Mouse (Mus musculus) cerebellum, adult 2 months (tissue): Measurements from ENCODE around the gene Rilp. TPM values are rescaled to one million over a fixed set of nuclear protein-coding genes. Genes with fewer than 3 reads are reported as not detected.
"Not testable (repeated sequence)": the region's sequence is repeated elsewhere in the genome, so short reads cannot be mapped to it uniquely, and the experiment has no call there.

ENCODE experiments used
- DNase-seq, 2 experiments: peaks; one replicate each; pipeline ENCODE4 v3.0.0; 2021
- H3K27ac ChIP-seq: fragments of 200-500 bp; 2 replicates; pipeline ENCODE4 v1.5.1; 2012; ENCODE audit warnings: low read length, control low read depth, inconsistent platforms; ENCODE audit not compliant: insufficient read depth
- H3K27me3 ChIP-seq: fragments of 200-500 bp; 2 replicates; pipeline ENCODE4 v1.6.1; 2012; ENCODE audit warnings: inconsistent platforms, mild to moderate bottlenecking, low read length, moderate library complexity; ENCODE audit not compliant: control insufficient read depth, insufficient read depth
- H3K4me1 ChIP-seq: fragments of 200-500 bp; 2 replicates; pipeline ENCODE4 v1.6.1; 2011; ENCODE audit warnings: low read length; ENCODE audit not compliant: control insufficient read depth, insufficient read depth
- H3K4me3 ChIP-seq: fragments of 200-500 bp; replicated peaks from 2 replicates; pipeline ENCODE3; 2011; ENCODE audit warnings: mild to moderate bottlenecking, low read depth, low read length, control low read depth; ENCODE audit not compliant: insufficient read depth
- CTCF ChIP-seq: fragments of 200-500 bp; IDR thresholded peaks from 2 replicates; pipeline ENCODE4 v1.5.1; 2011; ENCODE audit warnings: low read depth, mild to moderate bottlenecking, control low read depth, low read length, moderate library complexity, borderline replicate concordance; ENCODE audit not compliant: insufficient read depth
- POLR2A ChIP-seq: fragments of 200-500 bp; IDR thresholded peaks from 2 replicates; pipeline ENCODE4 v1.6.1; 2011; ENCODE audit warnings: low read length, control low read depth, borderline replicate concordance; ENCODE audit not compliant: insufficient read depth
- WGBS: fragments of 180-500 bp; shearing (Covaris S2); methylation state at CpG from one replicate; pipeline ENCODE4 v1.1.7; 2018; 5-methylcytosine and 5-hydroxymethylcytosine counted together
- polyA plus RNA-seq: library from polyadenylated mRNA; depleted of rRNA; stranded (reverse); fragments of >200 nt; gene quantifications from 2 replicates; pipeline ENCODE4 v1.2.3, GENCODE M21; 2012

Rilp gene
- polyA plus RNA-seq, 1 experiment, result 5.4 TPM

DNA sequence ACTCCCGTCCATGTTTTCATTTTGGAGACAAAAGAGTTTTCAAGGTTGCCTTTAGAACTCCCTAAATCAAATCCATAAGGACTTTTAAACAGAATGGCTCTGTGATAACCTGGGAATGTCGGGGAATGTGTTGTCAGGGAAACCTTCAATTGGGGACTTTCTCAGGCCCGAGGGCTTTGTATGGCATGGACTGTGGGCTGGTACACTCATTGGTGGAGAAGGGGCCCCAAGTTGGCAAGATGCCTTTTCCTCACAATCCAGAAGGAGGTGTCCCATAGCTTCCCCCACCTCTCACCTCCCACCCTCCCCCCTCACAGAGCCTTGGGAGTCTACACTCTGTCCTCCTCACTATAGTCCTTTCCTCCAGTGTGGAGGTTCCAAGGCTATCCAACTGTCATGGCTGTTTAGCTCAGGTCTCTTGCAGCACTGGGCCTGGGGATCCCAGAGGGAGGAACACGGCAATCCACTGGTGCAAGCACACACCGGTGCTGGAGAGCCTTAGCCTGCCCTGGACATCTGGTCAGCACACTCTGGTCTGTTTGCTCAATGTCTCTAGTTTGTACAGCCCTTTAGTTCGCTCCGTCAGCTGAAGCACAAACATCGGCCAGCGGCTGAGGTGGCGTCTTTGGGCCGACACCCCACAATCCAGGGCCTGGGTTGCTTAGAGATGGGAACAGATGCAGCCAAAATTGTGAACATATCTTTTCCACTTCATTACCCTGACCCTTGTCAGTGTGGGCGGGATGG lies 40.5 kb downstream of the Rilp start:
- H3K4me3 ChIP-seq, result no peak overlapping the region
- DNase-seq, result no peak

DNA sequence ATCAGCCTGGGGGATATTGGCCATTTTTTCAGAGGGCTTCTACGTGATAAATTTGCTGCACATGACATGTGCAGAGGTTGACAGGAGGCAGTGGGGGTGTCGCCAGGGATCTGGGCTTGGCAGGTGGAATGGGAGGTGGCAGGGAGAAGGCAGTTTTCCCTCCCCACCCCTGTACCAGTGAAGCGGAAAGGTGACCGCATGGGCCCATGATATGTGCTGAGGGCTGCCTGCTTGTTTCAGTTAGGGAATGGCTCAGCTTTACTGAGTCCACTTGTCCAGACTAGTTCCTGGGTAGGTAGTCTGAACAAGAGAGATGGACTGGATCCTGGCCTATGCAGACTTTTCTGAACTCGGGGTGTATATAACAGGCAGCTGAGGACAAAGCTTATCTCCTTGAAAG lies 41.4 kb downstream of the Rilp start:
- DNase-seq, result no peak
- Histone ChIP-seq H3K27ac (peak overlapping the region; percentile 70), H3K27me3 (no peaks in the 10 kb centered on the region), H3K4me3 (no peak overlapping the region), H3K4me1 (peaks cover 40% of the 10 kb centered on the region)
- WGBS, result 58% methylated on average over 5 of the region's 5 CpGs
- TF ChIP-seq POLR2A, result no peak
- TF ChIP-seq CTCF, result no peak

More for the DNA sequence above, 40.5 kb downstream of the Rilp start:
- Histone ChIP-seq H3K27me3 (no peaks in the 10 kb centered on the region), H3K27ac (peak overlapping the region; percentile 20; the same call in 1 of the 2 replicates), H3K4me1 (peaks cover 46% of the 10 kb centered on the region)
- WGBS, result 63% methylated on average over 12 of the region's 12 CpGs
- TF ChIP-seq POLR2A, result no peak
- no peak for TF ChIP-seq CTCF

DNA sequence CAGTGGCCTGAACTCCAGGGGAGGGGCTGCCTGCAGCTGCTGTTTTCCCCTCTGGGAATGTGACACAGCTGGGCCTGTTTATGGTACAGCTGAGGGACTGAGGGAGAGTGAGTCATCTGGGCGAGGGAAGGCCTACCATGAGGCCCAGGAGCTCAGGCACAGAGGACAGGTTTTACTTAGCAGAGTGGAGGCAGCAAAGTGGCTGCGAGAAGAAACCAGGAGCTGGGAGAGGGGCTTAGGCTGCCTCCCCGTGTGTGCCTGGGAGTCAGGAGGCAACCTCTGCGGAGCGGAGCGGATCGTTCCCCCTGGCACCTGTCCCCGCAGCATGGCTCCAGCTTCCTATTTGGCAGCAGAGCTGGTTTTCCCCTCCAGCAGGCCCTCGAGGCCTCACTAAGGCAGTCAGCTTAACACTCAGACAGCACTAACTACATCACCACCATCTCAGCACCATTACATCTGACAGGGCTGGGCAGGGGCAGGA lies 42.1 kb downstream of the Rilp start:
- Histone ChIP-seq H3K4me3 (no peak overlapping the region), H3K4me1 (peaks cover 40% of the 10 kb centered on the region), H3K27ac (peak overlapping the region; percentile 70), H3K27me3 (no peaks in the 10 kb centered on the region)
- DNase-seq, result peak; percentile 87
- 6% methylated on average over 9 of the region's 9 CpGs for WGBS
- TF ChIP-seq POLR2A, result no peak
- no peak for TF ChIP-seq CTCF

DNA sequence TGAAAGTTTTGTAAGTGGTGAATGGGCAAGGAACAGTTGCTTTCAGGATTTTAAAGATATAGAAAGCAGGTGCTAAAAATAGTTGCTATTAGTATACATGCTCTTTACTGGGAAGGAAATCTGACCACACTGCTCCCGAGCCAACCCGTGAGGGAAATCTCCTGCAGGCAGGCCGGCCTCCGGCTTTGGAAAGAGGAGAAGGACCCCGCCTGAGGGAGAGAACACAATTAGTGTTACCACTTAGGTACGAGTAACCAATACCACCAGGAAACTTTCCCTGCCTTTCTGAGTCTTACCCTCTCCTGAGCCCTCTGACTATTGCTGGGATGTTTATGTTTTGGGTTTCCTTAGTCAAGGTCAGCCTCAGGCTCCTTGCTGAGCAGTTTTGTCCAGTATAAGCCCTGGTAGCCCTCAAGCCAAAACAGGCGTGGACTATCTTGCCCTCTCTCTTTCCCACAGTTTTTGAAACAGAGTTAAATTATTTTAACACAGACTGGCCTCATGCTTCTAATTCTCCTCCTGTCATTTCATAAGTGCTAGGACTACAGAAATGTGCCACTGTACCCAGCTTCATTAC lies 43.1 kb downstream of the Rilp start:
- Histone ChIP-seq H3K27ac (peak overlapping the region; percentile 59; the same call in 1 of the 2 replicates), H3K4me3 (no peak overlapping the region), H3K27me3 (no peaks in the 10 kb centered on the region), H3K4me1 (peaks cover 40% of the 10 kb centered on the region)
- WGBS, result 40% methylated on average over 7 of the region's 7 CpGs
- no peak for DNase-seq
- no peak for TF ChIP-seq POLR2A
- TF ChIP-seq CTCF, result no peak

DNA sequence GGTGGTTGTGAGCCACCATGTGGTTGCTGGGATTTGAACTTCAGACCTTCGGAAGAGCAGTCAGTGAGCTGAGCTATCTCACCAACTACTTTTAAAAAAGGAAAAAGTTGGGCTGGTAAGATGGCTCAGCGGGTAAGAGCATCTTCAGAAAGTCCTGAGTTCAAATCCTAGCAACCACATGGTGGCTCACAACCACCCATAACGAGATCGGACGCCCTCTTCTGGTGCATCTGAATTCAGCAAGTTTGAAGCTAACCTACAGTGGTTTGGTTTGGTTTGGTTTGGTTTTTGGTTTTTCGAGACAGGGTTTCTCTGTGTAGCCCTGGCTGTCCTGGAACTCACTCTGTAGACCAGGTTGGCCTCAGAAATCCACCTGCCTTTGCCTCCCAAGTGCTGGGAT lies 46.1 kb downstream of the Rilp start:
- not testable (repeated sequence) for H3K27me3 ChIP-seq, H3K27ac ChIP-seq, H3K4me3 ChIP-seq, DNase-seq
- peaks cover 24% of the 10 kb centered on the region for H3K4me1 ChIP-seq
- WGBS, result 90% methylated on average over 6 of the region's 6 CpGs

DNA sequence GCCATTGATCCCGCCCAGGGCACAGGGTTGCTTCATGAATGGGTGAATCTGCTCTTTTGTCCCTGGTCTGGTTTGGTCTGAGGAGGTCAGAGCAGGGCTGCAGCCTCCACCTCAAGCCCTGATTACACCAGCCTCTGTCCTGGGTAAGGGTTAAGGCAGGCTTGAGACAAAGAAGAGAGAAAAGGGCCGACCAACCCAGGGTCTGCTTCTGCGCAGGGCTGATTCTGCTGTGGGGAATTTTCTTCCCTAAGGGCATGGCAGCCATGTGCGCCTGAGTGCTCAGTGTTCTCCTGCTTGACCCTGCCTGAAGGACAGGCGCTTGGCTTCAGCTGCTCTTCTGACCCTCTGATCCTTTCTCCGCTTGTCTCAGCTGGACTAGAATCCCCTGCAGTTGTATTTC lies 47.2 kb downstream of the Rilp start:
- 89% methylated on average over 6 of the region's 6 CpGs for WGBS
- TF ChIP-seq CTCF, result no peak
- no peak for DNase-seq
- Histone ChIP-seq H3K4me1 (peaks cover 20% of the 10 kb centered on the region), H3K27me3 (no peaks in the 10 kb centered on the region), H3K27ac (no peak overlapping the region), H3K4me3 (no peak overlapping the region)

DNA sequence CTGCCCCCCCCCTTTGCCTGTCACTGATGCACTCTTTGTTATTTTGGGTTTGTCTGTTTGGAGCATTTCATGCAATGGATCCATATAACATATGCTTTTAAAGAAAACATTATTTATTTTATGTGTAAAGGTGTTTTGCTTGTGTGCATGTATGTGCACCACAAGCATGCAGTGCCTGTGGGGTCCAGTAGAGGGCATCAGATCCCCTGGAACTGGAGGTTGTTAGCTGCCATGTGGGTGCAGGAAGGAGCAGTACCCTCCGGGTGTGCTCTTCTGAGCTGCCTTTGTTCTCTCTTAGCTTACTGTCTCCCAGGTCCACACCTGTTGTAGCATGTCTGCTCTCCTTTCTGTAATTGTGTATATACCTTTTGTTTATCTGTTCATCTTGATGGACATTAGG lies 48.2 kb downstream of the Rilp start:
- TF ChIP-seq CTCF, result peak; percentile 46; the same call in 1 of the 2 replicates
- TF ChIP-seq POLR2A, result no peak
- Histone ChIP-seq H3K27me3 (no peaks in the 10 kb centered on the region), H3K4me1 (peaks cover 20% of the 10 kb centered on the region), H3K27ac (no peak overlapping the region), H3K4me3 (no peak overlapping the region)
- WGBS, result 93% methylated on average over 1 of the region's 1 CpGs
- peak in 1 of 2 experiments; percentile 23 for DNase-seq

DNA sequence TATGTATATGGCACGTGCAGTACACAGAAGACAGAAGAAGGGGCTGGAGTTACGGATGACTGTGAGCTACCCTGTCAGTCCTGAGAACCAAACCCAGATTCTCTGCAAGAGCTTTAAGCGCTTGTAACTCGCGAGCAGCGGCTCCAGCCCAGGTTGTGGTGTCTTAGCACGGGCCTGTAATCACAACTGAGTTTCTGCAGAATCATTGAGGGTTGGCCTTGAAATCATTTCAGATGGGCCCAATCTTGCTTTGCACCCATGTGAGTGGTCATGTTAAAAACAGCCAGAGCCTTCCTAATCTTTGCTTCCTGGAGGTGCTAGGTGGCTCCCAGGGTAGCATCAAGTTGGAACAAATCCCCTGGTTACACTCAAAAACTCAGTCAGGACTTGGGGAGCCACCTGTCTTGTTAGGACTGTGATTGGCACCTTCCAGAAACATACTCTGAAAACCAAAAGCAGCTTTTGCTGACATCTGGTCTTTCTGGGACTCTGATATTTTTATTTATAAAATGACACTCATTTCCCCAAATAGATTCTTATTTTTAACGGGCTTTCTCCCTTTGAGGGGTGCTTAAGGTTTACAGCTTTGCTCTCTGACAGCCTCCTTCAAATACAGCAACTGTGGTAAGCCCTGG lies 50.1 kb downstream of the Rilp start:
- TF ChIP-seq CTCF (no peak), POLR2A (no peak)
- Histone ChIP-seq H3K27me3 (no peaks in the 10 kb centered on the region), H3K4me3 (no peak overlapping the region), H3K27ac (no peak overlapping the region), H3K4me1 (peaks cover 34% of the 10 kb centered on the region)
- WGBS, result 83% methylated on average over 8 of the region's 8 CpGs
- DNase-seq, result peak in 1 of 2 experiments; percentile 8
